ENCODE assay signal across 10 mouse cellular contexts in the genomic region with DNA sequence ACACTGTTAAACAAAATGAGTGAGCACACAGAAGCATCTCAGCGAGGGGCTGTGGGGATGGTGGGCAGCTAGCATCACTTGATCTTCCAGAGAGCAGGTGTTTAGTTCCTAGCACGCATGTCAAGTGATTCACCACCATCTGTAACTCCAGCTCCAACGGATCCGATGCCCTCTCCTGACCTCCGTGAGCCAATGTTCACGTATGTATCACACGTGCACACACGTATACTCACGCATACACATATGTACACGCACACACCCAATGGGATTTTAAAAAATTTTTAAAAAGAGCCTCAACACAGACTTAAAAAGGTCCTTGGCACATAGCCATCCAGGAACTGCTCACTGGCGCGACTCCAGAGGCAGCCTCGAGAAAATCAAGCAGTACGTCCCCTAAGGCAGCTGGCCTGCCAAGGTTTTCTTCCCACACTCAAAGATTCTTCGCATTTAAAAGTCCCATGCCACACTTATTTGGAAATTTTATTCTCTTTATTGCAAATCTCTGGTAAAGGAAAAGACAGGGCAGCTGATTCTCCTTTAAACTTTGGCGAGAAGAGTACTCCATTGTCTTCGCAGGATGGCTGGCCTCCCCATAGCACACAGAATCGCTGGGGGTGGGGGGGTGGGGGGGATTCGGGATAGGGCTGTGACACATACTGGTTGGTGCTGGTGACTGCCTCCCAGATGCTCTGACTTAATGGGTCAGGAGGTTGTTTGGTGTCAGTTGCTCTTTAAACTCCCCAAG. TPM values are rescaled to one million over a fixed set of nuclear protein-coding genes. Genes with fewer than 3 reads are reported as not detected.
DNase-seq lines count a peak whose midpoint lies in the region; ATAC-seq and TF ChIP-seq lines count a peak whose summit lies in the region.
"Had no signal": no experiment of that assay in that cellular context is flagged by ENCODE, and none has a peak within 500 bp of the region (broad histone marks: within the 10 kb centered on the region; RNA-seq: fewer than 3 reads in every experiment).

No protein-coding gene starts in this region.

- H3K36me3 ChIP-seq in hindbrain, embryonic 14.5 days (replicated peaks; ENCODE audit: control insufficient read depth, insufficient read depth), result no peaks in the 10 kb centered on the region; the same call in 1 of the 2 replicates
- no peaks in the 10 kb centered on the region for H3K36me3 ChIP-seq in hindbrain, embryonic 13.5 days
- H3K36me3 ChIP-seq in E14TG2a.4 (ENCODE audit: insufficient read depth, low read length), result peaks cover 9% of the 10 kb centered on the region; the same call in 1 of the 2 replicates
- H3K36me3 ChIP-seq in forebrain, embryonic 12.5 days (replicated peaks), result no peaks in the 10 kb centered on the region

- H3K27ac ChIP-seq in hindbrain, embryonic 14.5 days, result no peak overlapping the region
- H3K27ac ChIP-seq in hindbrain, embryonic 13.5 days, result no peak overlapping the region
- H3K27ac ChIP-seq in forebrain, embryonic 12.5 days, result no peak overlapping the region

- 65% methylated on average over 19 of the region's 19 CpGs for WGBS in hindbrain, embryonic 14.5 days
- 71% methylated on average over 19 of the region's 19 CpGs for WGBS in hindbrain, embryonic 13.5 days
- WGBS in forebrain, embryonic 12.5 days, result 82% methylated on average over 19 of the region's 19 CpGs

- H3K4me3 ChIP-seq in hindbrain, embryonic 14.5 days (replicated peaks; ENCODE audit: low read length), result no peak overlapping the region
- no peak overlapping the region for H3K4me3 ChIP-seq in hindbrain, embryonic 13.5 days
- H3K4me3 ChIP-seq in E14TG2a.4 (replicated peaks; ENCODE audit: low read length), result peak overlapping the region; percentile 24; the same call in 1 of the 2 replicates
- no peak overlapping the region for H3K4me3 ChIP-seq in forebrain, embryonic 12.5 days (replicated peaks)
- H3K4me3 ChIP-seq: myocyte had no signal

- no peak for TF ChIP-seq CTCF in E14TG2a.4 (conservative IDR thresholded peaks at IDR 0.05; ENCODE audit: low read length)

- no peaks in the 10 kb centered on the region for H3K27me3 ChIP-seq in hindbrain, embryonic 14.5 days (ENCODE audit: control insufficient read depth, insufficient read depth, low read length)
- no peaks in the 10 kb centered on the region for H3K27me3 ChIP-seq in hindbrain, embryonic 13.5 days
- no peaks in the 10 kb centered on the region for H3K27me3 ChIP-seq in E14TG2a.4 (ENCODE audit: insufficient read depth, low read length)
- H3K27me3 ChIP-seq in forebrain, embryonic 12.5 days, result no peaks in the 10 kb centered on the region
- H3K27me3 ChIP-seq: Patski had no signal

- no peak for ATAC-seq in hindbrain, embryonic 14.5 days (ENCODE audit: low FRiP score)
- no peak for ATAC-seq in hindbrain, embryonic 13.5 days (ENCODE audit: low FRiP score)
- ATAC-seq in inflammation-experienced regulatory T-cells, adult 6 months, result no peak
- no peak for ATAC-seq in forebrain, embryonic 12.5 days (ENCODE audit: low FRiP score)
- ATAC-seq: Patski had no signal

- 0 out of 2 replicates have a peak, but pooled peaks cover 4% of the 10 kb centered on the region for H3K4me1 ChIP-seq in hindbrain, embryonic 14.5 days (replicated peaks; ENCODE audit: control insufficient read depth, insufficient read depth, low read length)
- peaks cover 23% of the 10 kb centered on the region for H3K4me1 ChIP-seq in hindbrain, embryonic 13.5 days (replicated peaks)
- H3K4me1 ChIP-seq in E14TG2a.4 (replicated peaks; ENCODE audit: low read depth, low read length), result peaks cover 49% of the 10 kb centered on the region
- H3K4me1 ChIP-seq in forebrain, embryonic 12.5 days, result no peaks in the 10 kb centered on the region; the same call in 1 of the 2 replicates

- intact Hi-C loops in left cerebral cortex, postnatal 25 days (cut with DNase I), result no loop called here

- H3K9ac ChIP-seq in hindbrain, embryonic 14.5 days, result no peak overlapping the region
- H3K9ac ChIP-seq in hindbrain, embryonic 13.5 days, result no peak overlapping the region
- no peak overlapping the region for H3K9ac ChIP-seq in forebrain, embryonic 12.5 days

- DNase-seq in hindbrain, embryonic 14.5 days (ENCODE audit: low spot score), result peak; percentile 46
- peak; percentile 45 for DNase-seq in adrenal gland, postnatal 25 days
- peak; percentile 61 to 72 for DNase-seq in left cerebral cortex, postnatal 25 days (ENCODE audit: low spot score in 2 of 2)
- no peak for DNase-seq in thymus, postnatal 4 days

- no peak overlapping the region for H3K4me2 ChIP-seq in hindbrain, embryonic 14.5 days (replicated peaks)
- no peak overlapping the region for H3K4me2 ChIP-seq in hindbrain, embryonic 13.5 days
- no peak overlapping the region for H3K4me2 ChIP-seq in forebrain, embryonic 12.5 days

- H3K9me3 ChIP-seq in hindbrain, embryonic 14.5 days (ENCODE audit: control insufficient read depth, low read length), result no peaks in the 10 kb centered on the region
- no peaks in the 10 kb centered on the region for H3K9me3 ChIP-seq in hindbrain, embryonic 13.5 days
- H3K9me3 ChIP-seq in E14TG2a.4 (ENCODE audit: low read length), result peaks cover 19% of the 10 kb centered on the region
- H3K9me3 ChIP-seq in forebrain, embryonic 12.5 days, result no peaks in the 10 kb centered on the region

RNA-seq across cellular contexts. Expression of gene Gcnt3, which starts 50.3 kb away (rescaled TPM):
- polyA plus RNA-seq in hindbrain, embryonic 14.5 days (2014; fragmentation: Nextera tagmentation; extraction: Ambion mirVana), result 0.04 TPM in 1 of 2 replicates, not detected in the other
- 0.09 TPM in 1 of 2 replicates, not detected in the other for polyA plus RNA-seq in hindbrain, embryonic 13.5 days (2015; fragmentation: Nextera tagmentation; extraction: Ambion mirVana)
- total RNA-seq in adrenal gland, postnatal 25 days (2021), result not detected in 2 replicates
- total RNA-seq in left cerebral cortex, postnatal 25 days (2021), result not detected
- not detected for polyA plus RNA-seq in inflammation-experienced regulatory T-cells, adult 6 months (2017; shearing (Covaris generic))
- not detected in 2 replicates for polyA plus RNA-seq in forebrain, embryonic 12.5 days (2016; fragmentation: Nextera tagmentation; extraction: Ambion mirVana)

RNA-seq across cellular contexts. Expression of gene Fam81a, which starts 54.1 kb away (rescaled TPM):
- 12.9 TPM in 2 replicates for polyA plus RNA-seq in hindbrain, embryonic 14.5 days (2014; fragmentation: Nextera tagmentation; extraction: Ambion mirVana)
- polyA plus RNA-seq in hindbrain, embryonic 13.5 days (2015; fragmentation: Nextera tagmentation; extraction: Ambion mirVana), result 7.9 and 10.0 TPM in 2 replicates
- 4.0 and 4.1 TPM in 2 replicates for total RNA-seq in adrenal gland, postnatal 25 days (2021)
- 100 to 1,000 TPM; 175 to 213 TPM for total RNA-seq in left cerebral cortex, postnatal 25 days (2021)
- 1 to 10 TPM in 1 of 3 experiments, under 1 TPM in 2; 0.20 to 3.1 (median 0.42) TPM for polyA plus RNA-seq in inflammation-experienced regulatory T-cells, adult 6 months (2017; shearing (Covaris generic))
- 4.9 and 5.7 TPM in 2 replicates for polyA plus RNA-seq in forebrain, embryonic 12.5 days (2016; fragmentation: Nextera tagmentation; extraction: Ambion mirVana)
